Mouse (Mus musculus) CH12.LX (cell line): ENCODE measurements at regions not wholly inside any gene's neighbourhood (a gene's known extent, or its start where the extent isn't known, plus 50 kb on each side); places are given as distances from the start of the nearest gene placed in this dataset.
A peak's percentile ranks its signal among the peaks of the same experiment; 100 is the strongest.
"Not testable (repeated sequence)": the region's sequence is repeated elsewhere in the genome, so short reads cannot be mapped to it uniquely, and the experiment has no call there.

Experiments used
- CHD2 ChIP-seq: IDR thresholded peaks from 2 replicates; pipeline ENCODE4 v1.6.1; 2011; ENCODE audit warnings: low read length, improper control_type of control experiment
- CTCF ChIP-seq, 2 experiments: IDR thresholded peaks in 1 of 2; conservative IDR thresholded peaks in 1 of 2; 2 replicates each; pipeline ENCODE4 v1.5.1; 2011 to 2012; ENCODE audit warnings: low read depth in 2 of 2, low read length in 2 of 2, improper control_type of control experiment in 1 of 2, inconsistent platforms in 1 of 2, mild to moderate bottlenecking in 1 of 2, moderate library complexity in 1 of 2
- EP300 ChIP-seq: IDR thresholded peaks from 2 replicates; pipeline ENCODE4 v1.6.1; 2011; ENCODE audit warnings: low read length, improper control_type of control experiment
- HCFC1 ChIP-seq: IDR thresholded peaks from 2 replicates; pipeline ENCODE4 v1.6.1; 2012; ENCODE audit warnings: low read depth, mild to moderate bottlenecking, inconsistent platforms, low read length, improper control_type of control experiment
- KAT2A ChIP-seq: IDR thresholded peaks from 2 replicates; pipeline ENCODE4 v1.6.1; 2012; ENCODE audit warnings: low read length, improper control_type of control experiment, inconsistent platforms; ENCODE audit not compliant: insufficient replicate concordance
- MAFK ChIP-seq: IDR thresholded peaks from 2 replicates; pipeline ENCODE4 v1.6.1; 2011; ENCODE audit warnings: low read length, improper control_type of control experiment; ENCODE audit not compliant: insufficient replicate concordance
- MAX ChIP-seq: IDR thresholded peaks from 2 replicates; pipeline ENCODE4 v1.6.1; 2011; ENCODE audit warnings: low read length, improper control_type of control experiment
- MXI1 ChIP-seq: IDR thresholded peaks from 2 replicates; pipeline ENCODE4 v1.6.1; 2011; ENCODE audit warnings: mild to moderate bottlenecking, low read depth, low read length, improper control_type of control experiment
- PAX5 ChIP-seq: IDR thresholded peaks from 2 replicates; pipeline ENCODE4 v1.6.1; 2012; ENCODE audit warnings: low read length, inconsistent platforms, mixed read lengths
- POLR2A ChIP-seq: IDR thresholded peaks from 2 replicates; pipeline ENCODE4 v1.6.1; 2011; ENCODE audit warnings: low read depth, mild to moderate bottlenecking, improper control_type of control experiment, low read length
- USF1 ChIP-seq: IDR thresholded peaks from 2 replicates; pipeline ENCODE4 v1.6.1; 2014; ENCODE audit warnings: low read depth, mild to moderate bottlenecking, inconsistent platforms, low read length, improper control_type of control experiment
- ZKSCAN1 ChIP-seq: IDR thresholded peaks from 2 replicates; pipeline ENCODE4 v1.6.1; 2012; ENCODE audit warnings: low read depth, inconsistent platforms, low read length, improper control_type of control experiment, borderline replicate concordance

DNA sequence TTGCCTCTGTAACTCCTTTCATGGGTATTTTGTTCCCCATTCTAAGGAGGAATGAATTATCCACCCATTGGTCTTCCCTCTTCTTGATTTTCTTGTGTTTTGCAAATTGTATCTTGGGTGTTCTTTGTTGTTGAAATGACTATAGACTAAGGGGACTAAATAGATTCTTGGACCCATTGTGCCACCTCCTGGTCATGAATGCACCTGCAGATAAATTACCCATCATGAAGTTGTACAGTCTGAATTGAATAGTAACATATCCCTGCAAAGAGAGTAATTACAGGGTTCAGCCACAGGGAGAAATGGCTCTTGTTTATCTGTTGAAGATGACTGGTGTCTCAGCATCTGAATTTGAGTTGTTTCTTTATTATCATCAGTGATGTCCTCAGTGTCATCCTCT, 383.4 kb upstream of the Zfp386 start:
- TF ChIP-seq EP300, CHD2, USF1, MXI1, POLR2A, MAFK, PAX5, MAX, HCFC1, ZKSCAN1, KAT2A: not testable (repeated sequence)
- TF ChIP-seq CTCF (conservative IDR thresholded peaks at IDR 0.05 in 1 of 2, IDR thresholded peaks at IDR 0.05 in 1 of 2; ENCODE audit: low read depth in 2 of 2, low read length in 2 of 2), result peak in 1 of 2 experiments; percentile 28; a peak in 2 of 4 replicates
